Mouse (Mus musculus) lung, postnatal 14 days (tissue): ENCODE results near the gene Uchl5.

Source experiments
- DNase-seq: peaks from one replicate; pipeline ENCODE4 v3.0.0; 2021

Gene Uchl5

DNA sequence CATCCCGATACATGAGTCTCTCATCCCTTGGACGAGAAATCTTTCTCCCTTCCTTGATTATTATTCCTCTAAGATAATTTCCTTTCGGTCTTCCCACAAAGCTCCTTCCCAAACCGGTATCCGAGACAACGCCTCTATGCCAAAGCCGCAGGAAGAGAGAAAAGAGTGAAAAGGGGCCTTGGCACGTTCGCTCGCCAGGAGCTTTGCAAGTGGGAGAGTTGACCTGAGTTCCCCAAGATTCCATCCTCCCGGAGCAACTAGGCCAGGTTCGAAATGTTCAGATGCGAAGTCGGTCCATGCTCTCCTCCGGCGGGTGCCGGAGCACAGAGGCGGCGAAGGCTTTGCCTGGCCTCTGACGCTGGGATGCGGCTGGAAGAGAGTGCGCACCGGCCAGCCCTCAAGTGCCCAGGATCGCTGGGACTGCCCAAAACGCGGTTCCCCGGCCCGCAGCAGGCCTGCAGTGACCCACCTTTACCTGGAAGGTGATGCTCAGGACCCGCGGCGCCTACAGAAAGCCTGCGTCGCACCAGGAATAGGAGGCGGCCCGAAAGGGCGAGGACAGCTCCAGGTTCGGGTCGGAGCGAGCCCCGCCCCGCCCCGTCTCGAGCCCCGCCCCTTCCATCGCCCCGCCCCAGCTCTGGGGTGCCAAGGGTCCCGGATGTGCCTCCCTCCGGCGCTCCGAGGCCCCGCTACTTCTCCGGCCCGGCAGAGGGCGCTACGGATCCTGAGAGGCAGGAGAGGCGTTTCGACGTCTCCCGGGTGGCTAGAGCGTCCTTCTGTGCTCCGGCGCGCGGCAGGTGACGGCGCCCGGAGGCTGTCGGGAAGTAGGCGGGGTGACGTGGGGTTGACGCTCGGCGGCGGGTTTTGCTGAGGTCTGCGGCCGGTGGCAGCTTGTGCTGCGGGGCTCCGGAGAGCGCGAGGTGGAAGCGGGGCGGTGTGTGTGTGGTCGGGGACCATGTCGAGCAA, at the start of gene Uchl5, which contains the start of gene Trove2:
Gene Uchl5, plus strand, starts transcription at position 827 of the 966 bp plus-strand sequence.
Gene Trove2, minus strand, starts transcription at position 623 of the 966 bp plus-strand sequence.
- peak; percentile 99 for DNase-seq

DNA sequence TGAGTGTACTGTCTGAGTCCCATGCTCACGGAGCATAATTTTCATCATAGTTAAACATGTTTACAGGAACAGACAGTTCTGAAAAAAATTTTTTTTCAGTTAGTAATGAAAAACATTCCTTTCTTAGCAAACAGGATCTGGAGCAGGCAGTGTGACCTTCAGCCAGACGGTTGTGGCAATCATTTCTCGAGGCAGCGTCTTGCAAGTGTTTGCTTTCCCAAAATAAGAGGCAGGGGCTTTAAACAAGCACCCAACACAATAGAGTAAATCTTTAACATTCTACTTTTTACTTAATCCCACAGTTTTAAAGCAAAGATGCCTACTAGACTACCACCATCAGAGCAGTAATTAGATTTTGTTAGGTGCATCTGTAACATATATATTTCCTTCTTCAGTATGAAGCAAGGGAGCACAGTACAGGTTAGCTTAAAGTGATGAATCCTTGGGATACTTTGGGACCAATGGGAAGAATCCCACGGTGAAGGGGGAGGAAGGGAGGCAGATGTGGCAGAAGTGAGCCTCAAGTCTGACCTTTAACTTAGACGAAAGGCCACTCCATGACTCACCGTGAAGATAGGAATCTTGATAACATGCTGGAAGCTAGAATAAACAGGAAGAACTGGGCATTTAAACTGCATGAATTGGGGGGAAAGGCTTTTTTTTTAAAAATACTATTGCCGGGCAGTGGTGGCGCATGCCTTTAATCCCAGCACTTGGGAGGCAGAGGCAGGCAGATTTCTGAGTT, 49.2 kb upstream of the Uchl5 start:
- DNase-seq, result no peak

DNA sequence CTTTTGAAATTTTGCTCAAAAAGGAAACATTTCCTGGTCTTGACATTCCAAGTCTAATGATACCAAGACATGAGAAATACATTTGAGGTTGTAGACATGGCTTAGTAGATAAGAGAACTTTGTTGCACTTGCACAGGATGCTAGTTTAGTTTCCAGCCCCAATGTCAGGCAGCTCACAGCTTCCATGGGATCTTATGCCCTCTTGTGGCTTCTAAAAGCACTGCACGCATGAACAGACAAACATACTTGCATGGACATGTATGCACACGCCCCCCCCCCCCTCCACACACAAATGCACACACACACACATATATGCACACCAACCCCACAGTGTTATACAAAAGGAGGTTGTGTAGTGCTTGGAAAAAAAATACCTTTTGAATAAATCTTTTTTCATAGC, 46.2 kb upstream of the Uchl5 start:
- peak; percentile 11 for DNase-seq

DNA sequence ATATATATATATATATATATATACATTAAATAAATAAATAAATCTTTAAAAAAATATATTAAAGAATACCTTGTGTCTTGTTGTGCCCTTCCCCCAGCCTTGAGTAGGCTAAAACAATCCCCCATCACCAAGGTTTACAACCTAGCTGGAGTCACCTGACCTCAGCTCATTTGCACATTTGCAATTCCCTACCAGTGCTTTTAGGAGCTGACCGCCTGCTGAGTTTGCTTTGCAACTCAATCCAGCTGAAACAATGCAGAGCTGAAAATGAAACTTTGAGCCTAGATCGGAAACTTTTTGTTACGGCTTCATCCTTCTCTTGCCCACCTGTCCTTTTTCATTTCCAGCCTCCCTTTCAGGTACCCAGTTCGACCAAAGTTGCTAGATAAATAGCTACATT, 45.4 kb upstream of the Uchl5 start:
- DNase-seq, result no peak

DNA sequence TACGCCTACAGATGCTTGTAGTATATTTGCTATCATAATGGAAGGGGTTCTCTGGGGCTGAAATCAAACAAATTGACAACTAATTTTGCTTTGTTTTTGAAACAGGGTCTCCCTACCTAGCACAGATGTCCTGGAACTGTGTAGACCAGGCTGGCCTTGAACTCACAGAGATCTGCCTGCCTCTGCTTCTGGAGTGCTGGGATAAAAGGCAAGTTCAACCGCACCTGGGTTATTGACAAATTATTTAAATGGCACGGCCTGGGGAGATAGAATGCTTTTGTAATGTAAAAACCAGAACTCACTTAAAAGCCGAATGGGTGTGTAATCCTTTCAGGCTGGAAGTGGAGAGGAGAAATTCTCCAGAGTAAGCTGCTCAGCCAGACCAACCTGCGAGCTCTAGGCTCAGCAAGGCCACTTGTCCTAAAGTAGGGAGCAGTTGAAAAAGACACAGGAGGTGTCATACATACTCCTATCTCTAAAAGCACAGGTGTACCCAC, 43.1 kb upstream of the Uchl5 start:
- no peak for DNase-seq

DNA sequence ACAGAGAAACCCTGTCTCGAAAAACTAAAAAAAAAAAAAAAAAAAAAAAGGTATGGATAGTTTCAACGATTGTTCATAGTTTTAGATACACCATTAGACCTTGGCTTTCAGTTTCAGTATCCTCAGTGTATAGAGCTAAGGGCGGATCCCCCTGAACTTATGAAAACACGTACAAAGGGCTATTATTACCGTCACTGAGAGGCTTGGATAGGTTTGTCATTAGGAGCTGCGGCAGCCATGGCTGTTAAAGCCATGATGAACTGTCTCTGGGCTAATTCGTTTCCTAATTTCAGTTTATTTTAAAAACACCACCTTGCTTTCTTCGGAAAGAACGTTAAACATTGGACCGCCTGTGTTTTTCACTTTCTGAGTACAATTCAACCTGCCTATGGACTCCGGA, 38.3 kb upstream of the Uchl5 start:
- DNase-seq, result no peak

DNA sequence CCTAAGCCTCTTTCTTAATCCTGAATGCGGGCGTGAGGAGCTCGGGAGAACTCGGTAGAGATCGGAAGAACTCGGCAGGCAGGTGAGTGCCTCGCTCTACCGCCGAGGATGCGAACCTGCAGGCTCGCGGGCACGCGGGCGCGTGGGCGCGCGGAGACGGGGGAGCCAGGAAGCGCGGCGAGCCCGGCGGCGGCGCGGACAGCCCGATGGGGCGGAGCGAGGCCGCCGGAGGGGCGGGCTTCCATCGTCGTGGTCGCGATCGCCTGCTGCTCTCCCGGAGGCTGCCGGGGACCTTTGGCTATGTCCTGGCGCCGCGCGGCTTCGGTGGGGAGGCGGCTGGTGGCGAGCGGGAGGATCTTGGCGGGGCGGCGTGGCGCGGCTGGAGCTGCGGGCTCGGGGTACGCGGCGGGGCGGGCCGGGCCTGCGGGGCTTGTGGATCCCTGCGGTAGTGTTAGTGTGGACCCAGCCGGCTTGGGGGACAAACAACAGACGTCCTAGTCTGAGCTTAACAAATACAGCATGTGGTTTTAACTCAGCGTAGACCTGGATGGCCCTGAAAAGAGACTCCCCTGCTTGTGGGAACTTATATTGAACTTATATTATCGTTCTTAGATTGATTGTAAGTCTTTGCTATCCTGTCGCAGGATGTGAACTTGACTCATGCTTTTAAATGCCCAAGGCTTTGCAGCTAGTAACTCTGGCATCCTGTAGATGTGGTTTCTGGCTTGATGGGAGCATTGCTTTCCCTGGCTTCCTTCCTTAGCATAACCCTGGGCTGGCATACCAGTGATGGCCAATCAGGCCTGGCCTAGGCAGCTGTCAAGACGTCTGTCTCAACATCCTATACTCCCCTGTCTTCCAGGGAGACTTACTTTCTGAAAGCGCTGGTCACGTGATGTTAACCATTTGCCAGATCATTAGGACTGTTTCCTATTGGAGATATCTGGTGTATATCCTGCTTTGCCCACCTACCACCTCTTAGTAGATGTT, 37.4 kb upstream of the Uchl5 start:
- DNase-seq, result peak; percentile 87

DNA sequence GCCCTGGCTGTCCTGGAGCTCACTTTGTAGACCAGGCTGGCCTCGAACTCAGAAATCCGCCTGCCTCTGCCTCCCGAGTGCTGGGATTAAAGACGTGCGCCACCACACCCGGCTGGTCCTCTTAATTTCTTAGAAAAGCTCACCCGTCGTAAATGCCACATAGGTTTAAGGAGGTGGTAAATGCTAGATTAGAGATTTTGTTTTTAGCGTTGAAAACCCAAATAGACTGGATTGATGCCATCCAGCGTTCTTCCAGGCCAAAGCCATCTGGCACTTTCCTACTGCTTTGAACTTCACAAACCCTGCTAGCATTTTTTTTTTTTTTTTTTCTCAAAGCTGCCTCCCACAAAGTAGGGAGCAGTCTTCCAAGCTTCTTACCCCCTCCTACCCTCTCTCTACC, 36.5 kb upstream of the Uchl5 start:
- no peak for DNase-seq

DNA sequence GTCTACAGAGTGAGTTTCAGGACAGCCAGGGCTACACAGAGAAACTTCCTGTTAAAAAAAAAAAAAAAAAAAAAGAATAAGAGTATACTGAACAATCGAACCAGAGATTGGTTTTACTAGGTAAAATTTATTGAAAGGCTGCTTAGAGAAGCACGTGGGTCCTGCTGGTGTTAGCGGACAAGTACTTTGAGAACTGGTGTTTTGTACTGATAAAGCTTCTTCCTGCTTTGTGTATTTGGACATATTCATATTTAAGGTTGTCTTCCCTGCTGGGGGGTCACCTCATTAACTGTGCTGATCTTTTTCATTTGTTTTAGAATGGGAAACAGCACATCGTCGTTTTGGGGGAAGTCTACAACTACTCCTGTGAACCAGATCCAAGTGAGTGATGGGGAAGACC, 35.7 kb upstream of the Uchl5 start:
- DNase-seq, result no peak

DNA sequence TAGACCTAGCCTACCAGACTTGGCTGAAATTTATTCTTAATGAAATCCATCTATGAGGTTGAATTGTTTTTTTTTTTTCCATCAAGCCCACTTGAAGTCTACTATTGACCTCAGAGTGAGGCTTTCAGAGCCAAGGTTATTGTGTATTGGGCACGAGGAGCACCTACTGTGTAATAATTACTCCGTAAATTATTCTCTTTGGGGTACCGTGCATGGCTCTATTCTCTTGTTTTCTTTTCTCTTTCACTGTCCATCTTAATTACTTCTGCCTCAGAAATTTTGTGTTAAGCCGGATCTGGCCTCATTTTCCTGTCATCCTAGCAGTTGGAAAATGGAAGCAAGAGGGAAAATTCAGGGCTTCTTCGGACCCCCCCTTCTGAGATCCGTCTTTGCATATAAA, 34.9 kb upstream of the Uchl5 start:
- DNase-seq, result no peak

DNA sequence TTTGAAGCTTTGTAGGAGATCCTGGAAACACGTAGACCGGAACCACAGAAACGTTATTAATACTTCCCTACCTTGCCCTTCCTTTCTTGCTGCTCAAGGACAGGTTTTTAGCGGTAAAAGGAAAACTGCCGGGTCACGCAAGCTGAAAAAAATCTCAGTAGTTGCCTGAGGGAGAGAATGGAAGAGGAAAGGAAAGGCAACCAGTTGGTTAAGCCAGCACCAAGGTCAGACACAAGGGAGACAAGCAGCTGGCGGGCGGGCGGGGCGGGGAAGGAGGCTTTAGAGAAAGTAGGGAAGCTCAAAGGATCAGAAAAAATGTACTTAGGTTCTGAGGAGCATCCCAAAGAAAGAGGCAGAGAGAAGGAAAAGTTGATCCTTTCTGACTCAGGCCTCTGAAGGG, 31.2 kb upstream of the Uchl5 start:
- no peak for DNase-seq

DNA sequence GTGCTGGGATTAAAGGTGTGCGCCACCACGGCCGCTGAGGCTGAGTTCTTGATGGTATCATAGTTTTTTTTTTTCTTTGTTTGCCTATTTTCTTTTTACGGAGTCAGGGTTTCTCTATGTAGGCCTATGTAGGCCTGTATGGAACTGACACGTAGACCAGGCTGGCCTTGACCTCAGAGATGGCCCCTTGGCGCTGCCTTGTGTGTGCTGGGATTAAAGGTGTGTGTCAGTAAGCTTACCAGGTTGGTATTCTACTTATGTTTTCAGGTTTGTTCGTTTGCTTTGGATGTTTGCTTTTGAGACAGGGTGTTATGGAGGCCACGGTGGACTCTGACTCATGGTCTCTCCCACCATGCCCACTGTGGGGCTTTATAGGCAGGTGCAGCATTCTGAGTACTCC, 14.9 kb upstream of the Uchl5 start:
- DNase-seq, result no peak

DNA sequence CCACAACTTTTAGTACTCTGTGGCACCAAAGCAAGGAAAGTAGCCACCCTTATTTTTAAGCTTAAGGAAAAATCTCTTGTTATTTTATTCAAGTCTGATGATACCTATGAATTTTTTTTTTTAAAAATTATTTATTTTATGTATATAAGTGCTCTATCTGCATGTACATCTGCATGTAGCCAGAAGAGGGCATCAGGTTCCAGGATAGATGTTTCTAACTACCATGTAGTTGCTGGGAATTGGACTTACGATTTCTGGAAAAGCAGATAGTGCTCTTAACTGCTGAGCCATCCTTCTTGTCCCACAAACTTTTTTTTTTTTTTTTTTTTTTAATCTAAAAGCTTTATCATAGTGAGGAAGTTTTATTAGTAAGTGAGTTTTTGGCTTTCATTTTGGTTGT, 12.6 kb upstream of the Uchl5 start:
- no peak for DNase-seq

DNA sequence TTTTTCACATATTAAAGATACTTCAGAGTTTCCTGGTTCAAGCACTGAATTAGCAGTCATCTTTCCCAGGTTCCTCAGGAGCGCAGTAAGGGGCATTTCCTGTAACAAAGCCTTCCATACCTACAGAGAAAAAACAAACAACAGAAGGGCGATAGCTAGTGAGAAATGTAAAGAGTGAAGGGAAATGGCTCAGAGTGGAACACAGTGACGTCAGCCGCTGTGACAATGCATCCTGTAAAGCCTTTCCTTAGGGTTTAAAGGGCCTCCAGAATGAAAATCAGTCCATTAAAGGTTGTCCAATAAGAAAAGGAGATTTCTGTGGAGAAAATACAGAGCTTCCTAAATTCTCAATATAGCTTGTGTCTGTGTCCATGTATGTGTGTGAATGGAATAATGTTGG, 11.3 kb upstream of the Uchl5 start:
- DNase-seq, result no peak

DNA sequence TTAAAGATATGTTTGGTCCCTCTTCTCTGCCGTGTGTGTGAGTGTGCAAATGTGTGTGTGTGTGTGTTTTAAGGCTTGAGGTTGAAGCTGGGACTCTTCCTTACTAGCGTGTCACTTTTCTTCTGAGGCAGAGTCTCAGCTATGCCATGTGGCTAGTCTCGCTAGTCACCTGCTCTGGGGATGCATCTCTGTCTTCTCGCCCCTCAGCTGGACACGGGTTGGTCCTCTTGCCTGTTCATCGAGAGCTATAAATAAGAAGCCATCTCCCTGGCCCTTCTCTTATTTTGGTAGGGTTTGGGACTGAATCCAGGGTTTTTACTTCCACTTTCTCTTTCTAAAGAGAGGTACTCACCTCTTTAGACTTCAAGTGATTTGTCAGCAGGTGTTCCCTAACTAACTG, 10.8 kb upstream of the Uchl5 start:
- DNase-seq, result no peak

DNA sequence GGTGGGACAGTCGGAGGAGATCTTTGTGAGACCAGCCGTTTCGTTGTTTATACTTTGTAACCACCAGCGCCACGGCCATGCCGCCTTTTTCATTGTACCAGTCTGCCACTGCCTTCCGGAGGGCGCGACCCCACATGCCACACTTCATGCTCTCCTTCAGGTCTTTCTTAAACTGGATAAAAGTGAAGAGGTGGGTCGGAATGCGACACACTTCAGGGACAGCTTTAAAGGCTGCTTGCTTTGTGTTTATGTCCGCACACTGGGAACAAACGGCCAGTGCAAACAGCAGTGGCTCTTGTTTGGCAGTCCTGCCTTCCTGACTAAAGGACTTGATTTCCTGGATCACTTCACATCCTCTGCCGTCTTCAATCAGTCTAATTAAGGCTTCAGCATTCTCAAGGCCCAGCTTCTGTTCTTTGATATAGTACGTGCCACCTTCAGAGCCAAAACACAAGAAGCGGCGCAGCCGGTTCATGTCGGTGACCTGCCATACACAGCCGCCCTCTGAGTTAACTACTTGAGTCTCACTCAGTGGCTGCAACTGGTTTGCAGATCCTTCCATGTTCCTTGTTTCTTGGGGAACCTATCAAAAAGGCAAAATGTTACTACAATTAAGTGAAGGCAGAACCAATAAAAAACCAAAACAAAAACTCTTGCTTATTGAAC, 6.5 kb upstream of the Uchl5 start:
- peak; percentile 17 for DNase-seq

DNA sequence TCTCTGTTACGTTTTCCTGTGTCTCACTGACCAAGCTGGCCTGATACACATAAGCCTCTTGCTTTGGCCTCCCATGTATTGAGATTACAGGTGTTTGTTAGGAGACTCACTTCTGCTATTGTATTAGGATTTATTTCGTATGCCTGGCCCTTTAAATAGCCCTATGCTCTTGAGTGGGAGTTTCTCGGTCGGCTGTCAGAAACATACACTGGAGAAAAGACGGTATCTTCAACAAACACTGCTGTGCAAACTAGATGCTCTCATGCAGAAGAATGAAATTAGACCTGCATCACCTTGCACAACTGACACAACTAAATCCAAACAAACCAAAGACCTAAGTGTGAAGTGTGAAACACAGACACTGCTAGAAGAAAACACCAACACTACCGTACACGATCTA, 4.0 kb upstream of the Uchl5 start:
- no peak for DNase-seq

DNA sequence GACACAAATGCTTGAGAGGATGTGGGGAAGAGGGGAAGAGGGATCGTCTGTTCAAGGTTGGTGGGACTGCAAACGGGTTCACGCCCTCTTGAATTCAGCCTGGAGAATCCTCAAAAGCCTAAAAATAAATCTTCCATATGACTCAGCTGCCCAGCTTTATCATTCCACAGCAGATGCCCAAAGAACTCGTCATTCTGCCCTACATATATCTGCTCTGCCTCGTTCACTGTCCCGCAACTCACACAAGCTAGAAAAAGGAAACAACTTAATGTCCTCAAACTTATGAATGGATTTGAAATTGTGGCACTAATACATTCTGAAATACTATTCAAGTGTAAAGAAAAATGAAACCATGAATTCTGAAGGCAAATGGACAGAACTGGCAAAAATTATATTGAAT, 3.2 kb upstream of the Uchl5 start:
- no peak for DNase-seq

DNA sequence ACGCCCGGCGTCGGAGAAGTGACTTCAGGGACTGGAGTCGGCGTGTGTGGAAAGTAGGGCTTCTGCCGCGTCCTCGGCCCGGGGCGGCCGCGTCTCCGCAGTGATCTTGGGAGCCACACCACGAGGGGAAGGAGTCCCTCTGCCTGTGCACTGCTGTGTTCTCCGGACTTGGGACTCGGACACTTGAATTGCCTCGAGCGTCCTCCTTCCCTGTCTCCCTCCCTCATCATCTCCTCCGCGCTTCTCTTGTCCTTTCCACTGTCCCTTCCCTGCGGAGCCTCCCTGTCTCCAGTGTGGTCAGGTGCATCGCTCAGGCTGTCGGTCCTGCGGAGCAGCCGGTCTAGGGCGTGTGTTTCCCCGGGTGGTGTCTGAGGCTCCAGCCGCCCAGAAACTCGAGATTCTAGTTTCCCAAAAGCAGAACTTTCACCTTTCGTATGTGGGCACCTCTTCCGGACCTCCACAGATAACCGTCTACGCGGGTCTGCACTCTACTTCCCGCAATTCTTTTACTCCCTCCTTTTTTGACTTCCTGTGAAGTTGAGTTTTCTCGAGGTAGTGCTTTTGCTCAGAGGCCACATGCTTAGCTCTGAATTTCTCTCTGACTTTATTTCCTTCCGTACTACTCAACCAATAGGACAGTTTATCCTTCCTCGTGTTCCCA, 616 bp downstream of the Uchl5 start:
- no peak for DNase-seq

DNA sequence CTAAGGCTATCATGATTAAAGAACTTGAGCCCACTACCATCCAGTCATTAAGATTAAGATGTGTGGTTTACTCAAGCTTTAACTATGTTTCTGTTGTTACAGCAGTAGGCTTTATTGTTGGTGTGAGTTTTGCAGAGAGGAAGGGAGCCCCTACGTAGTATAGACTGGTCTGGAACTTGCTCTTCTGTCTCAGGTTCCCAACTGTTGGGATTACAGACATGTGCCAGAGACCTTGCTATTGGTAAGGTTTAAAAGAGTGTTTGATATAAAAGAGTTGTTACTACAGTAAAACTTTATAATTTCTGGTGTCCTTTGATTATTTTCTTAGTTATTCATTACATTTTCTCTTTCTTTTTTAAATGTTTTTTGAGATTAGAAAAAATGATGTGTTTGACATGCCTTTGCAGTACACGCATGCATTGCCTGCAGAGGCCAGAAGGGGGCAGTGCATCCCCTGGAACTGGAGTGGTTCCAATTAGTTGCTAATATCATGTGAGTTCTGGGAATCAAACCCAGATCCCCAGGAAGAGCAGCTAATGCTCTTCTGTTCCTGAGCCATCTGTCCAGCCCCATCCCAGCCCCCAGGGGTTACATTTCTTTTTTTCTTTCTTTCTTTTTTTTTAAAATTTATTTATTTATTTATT, 11.6 kb downstream of the Uchl5 start:
- DNase-seq, result peak; percentile 47

DNA sequence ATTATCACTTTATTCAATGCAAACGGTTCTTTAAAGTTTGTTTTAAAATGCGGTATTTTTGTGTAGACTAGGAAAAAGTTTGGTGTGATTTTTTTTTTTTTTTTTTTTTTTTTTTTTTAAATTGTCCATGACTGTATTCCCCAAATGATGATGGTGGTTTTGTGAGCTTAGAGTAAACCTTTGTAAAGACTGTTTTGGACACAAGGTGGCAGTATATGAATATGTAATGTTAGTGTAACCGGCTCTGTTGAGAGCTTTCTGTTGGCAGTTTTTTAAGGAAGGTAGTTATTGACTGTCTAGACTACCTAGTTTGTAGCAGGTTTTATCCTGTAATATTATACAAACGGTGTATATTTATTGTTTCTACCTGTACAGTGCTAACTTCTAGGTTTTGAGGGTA, 26.5 kb downstream of the Uchl5 start:
- DNase-seq, result peak; percentile 35
